Mouse (Mus musculus): Measurements from ENCODE around the gene Sec23a. TPM values are rescaled to one million over a fixed set of nuclear protein-coding genes. Genes with fewer than 3 reads are reported as not detected.

Gene Sec23a
- polyA plus RNA-seq, 1 experiment: 14.4 TPM

DNA sequence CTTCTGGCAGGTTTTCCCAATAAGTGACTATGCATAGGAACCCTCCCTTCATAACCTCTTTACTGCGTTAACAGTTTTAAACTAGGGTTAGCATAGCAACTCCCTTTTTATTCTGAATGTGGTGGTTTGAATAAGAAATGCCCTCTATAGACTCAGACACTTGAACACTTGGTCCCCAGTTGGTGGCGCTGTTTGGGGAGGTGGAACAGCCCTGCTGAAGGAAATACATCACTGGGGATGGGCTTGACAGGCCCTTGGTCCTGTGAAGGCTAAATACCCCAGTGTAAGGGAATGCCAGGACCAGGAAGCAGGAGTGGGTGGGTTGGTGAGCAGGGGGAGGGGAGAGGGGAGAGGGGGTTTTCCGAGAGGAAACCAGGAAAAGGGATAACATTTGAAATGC is 92.3 kb downstream of the Sec23a start:
- H3K27me3 ChIP-seq (ENCODE audit: control insufficient read depth, insufficient read depth, insufficient read length): no peaks in the 10 kb centered on the region
- H3K4me3 ChIP-seq (ENCODE audit: insufficient read depth, poor library complexity, severe bottlenecking): no peak overlapping the region
- H3K79me3 ChIP-seq (ENCODE audit: low read depth): no peaks in the 10 kb centered on the region
- no peak for TF ChIP-seq MYOD1 (IDR thresholded peaks at IDR 0.05; ENCODE audit: control insufficient read depth, insufficient read length, low read depth)
- TF ChIP-seq CEBPB (IDR thresholded peaks at IDR 0.05; ENCODE audit: low read depth): no peak
- no peak for TF ChIP-seq CTCF (IDR thresholded peaks at IDR 0.05; ENCODE audit: control insufficient read depth, insufficient read depth, insufficient read length)
- no peak for TF ChIP-seq FOSL1 (IDR thresholded peaks at IDR 0.05; ENCODE audit: insufficient read depth, low read length, poor library complexity, severe bottlenecking)
- TF ChIP-seq MYOG (IDR thresholded peaks at IDR 0.05; ENCODE audit: control insufficient read depth, extremely low read depth, insufficient read length): no peak
- no peak for TF ChIP-seq MAX (IDR thresholded peaks at IDR 0.05)
- no peak for TF ChIP-seq USF1 (IDR thresholded peaks at IDR 0.05; ENCODE audit: low read depth)
- no peaks in the 10 kb centered on the region for H3K36me3 ChIP-seq (ENCODE audit: control insufficient read depth, insufficient read depth)
- H3K79me2 ChIP-seq (ENCODE audit: control insufficient read depth, insufficient read depth): no peaks in the 10 kb centered on the region
- H3ac ChIP-seq (ENCODE audit: control insufficient read depth, insufficient read length, low read depth): no peak overlapping the region

DNA sequence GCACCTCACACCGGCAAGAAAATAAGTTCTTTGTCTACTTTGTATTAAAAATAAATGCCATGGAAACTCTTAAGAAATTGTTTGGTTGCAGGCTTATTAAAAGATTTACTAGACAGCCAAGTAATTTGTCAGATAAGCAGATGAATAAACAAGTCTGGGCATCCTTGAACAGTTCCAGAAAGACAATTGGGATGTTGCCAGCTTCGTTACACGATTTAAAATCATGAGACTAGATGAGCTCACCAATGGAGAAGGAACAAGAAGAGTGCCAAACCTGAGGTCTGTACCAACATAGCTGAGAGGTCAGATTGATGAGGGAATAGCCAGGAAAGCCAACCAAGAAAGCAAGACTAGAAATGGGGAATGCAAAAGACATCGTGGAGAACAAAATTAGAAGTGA is 102.0 kb downstream of the Sec23a start:
- Histone ChIP-seq H3K27me3 (ENCODE audit: control insufficient read depth, insufficient read depth, insufficient read length) (no peaks in the 10 kb centered on the region), H3K4me3 (ENCODE audit: insufficient read depth, poor library complexity, severe bottlenecking) (no peak overlapping the region), H3K79me3 (ENCODE audit: low read depth) (no peaks in the 10 kb centered on the region), H3K79me2 (ENCODE audit: control insufficient read depth, insufficient read depth) (no peaks in the 10 kb centered on the region), H3K36me3 (ENCODE audit: control insufficient read depth, insufficient read depth) (no peaks in the 10 kb centered on the region), H3ac (ENCODE audit: control insufficient read depth, insufficient read length, low read depth) (no peak overlapping the region)
- TF ChIP-seq MYOG (IDR thresholded peaks at IDR 0.05; ENCODE audit: control insufficient read depth, extremely low read depth, insufficient read length) (no peak), FOSL1 (IDR thresholded peaks at IDR 0.05; ENCODE audit: insufficient read depth, low read length, poor library complexity, severe bottlenecking) (no peak), USF1 (IDR thresholded peaks at IDR 0.05; ENCODE audit: low read depth) (no peak), MAX (IDR thresholded peaks at IDR 0.05) (no peak), CEBPB (IDR thresholded peaks at IDR 0.05; ENCODE audit: low read depth) (no peak)

Other genes with a start within 250 kb of the Sec23a start
- 12.8 TPM for gene Gemin2, start 1.4 kb upstream of the Sec23a start, polyA plus RNA-seq (2012; fragmentation: generic; extraction: Trizol)
- 38.7 TPM for gene Trappc6b, start 49.5 kb upstream of the Sec23a start, polyA plus RNA-seq (2012; fragmentation: generic; extraction: Trizol)
- 14.7 TPM for gene Pnn, start 54.9 kb upstream of the Sec23a start, polyA plus RNA-seq (2012; fragmentation: generic; extraction: Trizol)
- gene Mia2, start 83.8 kb upstream of the Sec23a start, polyA plus RNA-seq (2012; fragmentation: generic; extraction: Trizol): 13.3 TPM
- gene Fbxo33, start 207.7 kb upstream of the Sec23a start, polyA plus RNA-seq (2012; fragmentation: generic; extraction: Trizol): 4.5 TPM